Mouse (Mus musculus): ENCODE measurements around the gene Pde6g.

DNA sequence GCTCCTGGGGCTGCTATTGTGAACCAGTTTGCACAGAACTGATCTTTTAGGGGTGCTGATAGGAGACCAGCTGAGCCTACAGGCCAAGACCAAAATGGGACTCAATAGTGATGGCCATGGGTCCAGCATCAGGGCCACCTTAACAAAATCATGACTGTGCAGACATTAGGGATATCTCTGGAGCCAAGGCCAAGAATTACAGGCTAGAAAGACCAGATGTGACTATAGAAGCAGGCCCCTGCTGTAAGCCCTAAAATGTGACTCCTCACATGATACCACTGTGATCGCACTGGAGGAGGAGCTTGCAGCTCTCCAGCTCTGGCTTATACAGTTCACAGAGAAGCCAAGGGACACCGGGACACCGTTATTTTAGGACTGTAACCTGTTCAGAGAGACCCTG, 11.0 kb downstream of the Pde6g start, which contains the start of gene Tspan10:
- TF ChIP-seq CTCF (IDR thresholded peaks at IDR 0.05; ENCODE audit: low read depth) = no peak
- TF ChIP-seq EP300 (optimal IDR thresholded peaks at IDR 0.05) = no peak
